Comparison of ENCODE assay signal across 7 mouse cellular contexts in genomic region chr3:152145186-152145585, GRCm38 (mm10). TPM values are rescaled to one million over a fixed set of nuclear protein-coding genes. Genes with fewer than 3 reads are reported as not detected.
DNase-seq lines count a peak whose midpoint lies in the region; ATAC-seq and TF ChIP-seq lines count a peak whose summit lies in the region.

No protein-coding gene starts in this region.

- TF ChIP-seq CTCF in kidney, postnatal 0 days (IDR thresholded peaks at IDR 0.05; ENCODE audit: low read depth), result no peak

- ATAC-seq in kidney, postnatal 0 days (replicated peaks; ENCODE audit: low FRiP score, low read depth), result peak; percentile 82
- ATAC-seq in stomach, embryonic 14.5 days (ENCODE audit: insufficient number of reproducible peaks, insufficient read depth, low FRiP score, low read depth), result peak; percentile 49; the same call in 1 of the 2 replicates
- no peak for ATAC-seq in activated CD4-positive, CD25-positive, alpha-beta regulatory T cell, adult 4 months

- peak; percentile 39 to 70 for DNase-seq in left cerebral cortex, postnatal 25 days (ENCODE audit: low spot score in 2 of 2)
- no peak for DNase-seq in left cerebral cortex, adult 11 months (ENCODE audit: low spot score)
- peak; percentile 53 for DNase-seq in cerebellum, adult 11-12 months
- peak; percentile 78 for DNase-seq in gastrocnemius, postnatal 25 days
- DNase-seq in kidney, postnatal 0 days (ENCODE audit: low spot score), result peak; percentile 88

- no peaks in the 10 kb centered on the region for H3K27me3 ChIP-seq in kidney, postnatal 0 days (ENCODE audit: insufficient read depth, low read length)
- no peaks in the 10 kb centered on the region for H3K27me3 ChIP-seq in stomach, embryonic 14.5 days (ENCODE audit: control insufficient read depth, insufficient read depth, low read length)

- H3K9me3 ChIP-seq in kidney, postnatal 0 days (replicated peaks; ENCODE audit: low read length), result no peaks in the 10 kb centered on the region
- no peaks in the 10 kb centered on the region for H3K9me3 ChIP-seq in stomach, embryonic 14.5 days (ENCODE audit: control insufficient read depth, low read depth, low read length)

- peaks cover 33% of the 10 kb centered on the region; the same call in 1 of the 2 replicates for H3K4me1 ChIP-seq in kidney, postnatal 0 days (replicated peaks; ENCODE audit: insufficient read depth, low read length)
- H3K4me1 ChIP-seq in stomach, embryonic 14.5 days (ENCODE audit: control insufficient read depth, insufficient read depth, low read length), result no peaks in the 10 kb centered on the region

- H3K9ac ChIP-seq in kidney, postnatal 0 days (ENCODE audit: low read depth, low read length), result no peak overlapping the region
- H3K9ac ChIP-seq in stomach, embryonic 14.5 days (replicated peaks; ENCODE audit: low read depth, low read length), result no peak overlapping the region

- H3K4me2 ChIP-seq in kidney, postnatal 0 days (ENCODE audit: low read length), result no peak overlapping the region
- H3K4me2 ChIP-seq in stomach, embryonic 14.5 days (replicated peaks; ENCODE audit: low read depth, low read length), result no peak overlapping the region

- no peak overlapping the region for H3K4me3 ChIP-seq in kidney, postnatal 0 days (replicated peaks; ENCODE audit: low read depth, low read length)
- no peak overlapping the region for H3K4me3 ChIP-seq in stomach, embryonic 14.5 days (ENCODE audit: low read depth, low read length)

- H3K36me3 ChIP-seq in kidney, postnatal 0 days (ENCODE audit: insufficient read depth, low read length), result no peaks in the 10 kb centered on the region
- H3K36me3 ChIP-seq in stomach, embryonic 14.5 days (ENCODE audit: control insufficient read depth, insufficient read depth, low read length), result no peaks in the 10 kb centered on the region

- intact Hi-C loops in left cerebral cortex, postnatal 25 days (cut with DNase I), result no loop called here

- peak overlapping the region; percentile 15; the same call in 1 of the 2 replicates for H3K27ac ChIP-seq in kidney, postnatal 0 days
- H3K27ac ChIP-seq in stomach, embryonic 14.5 days (ENCODE audit: low read length), result no peak overlapping the region

- WGBS in kidney, postnatal 0 days, result 5% methylated on average over 2 of the region's 2 CpGs
- WGBS in stomach, embryonic 14.5 days, result 62% methylated on average over 2 of the region's 2 CpGs

RNA-seq across cellular contexts. Expression of gene Gipc2, which starts 20.8 kb away (rescaled TPM):
- 1 to 10 TPM; 1.8 to 5.8 TPM for total RNA-seq in left cerebral cortex, postnatal 25 days (2021)
- under 1 TPM; 0.24 to 0.59 TPM for total RNA-seq in gastrocnemius, postnatal 25 days (2021)
- 74.1 and 84.5 TPM in 2 replicates for polyA plus RNA-seq in kidney, postnatal 0 days (2015; fragmentation: Nextera tagmentation; extraction: Ambion mirVana)
- polyA plus RNA-seq in stomach, embryonic 14.5 days (2014; fragmentation: Nextera tagmentation; extraction: Ambion mirVana), result 43.8 and 51.8 TPM in 2 replicates
- polyA plus RNA-seq in activated CD4-positive, CD25-positive, alpha-beta regulatory T cell, adult 4 months (2017; shearing (Covaris generic)), result not detected

Comparison
In these comparisons a context has a peak if more than half of its experiments do, and no peak if none do; other contexts are left out.
1. RNA of gene Gipc2, which starts 20.8 kb away (polyA plus RNA-seq): 74.1 to 84.5 TPM in kidney, postnatal 0 days and 43.8 to 51.8 TPM in stomach, embryonic 14.5 days; not detected in activated CD4-positive, CD25-positive, alpha-beta regulatory T cell, adult 4 months; every median in the first group is over 10 times any median in the second.